Mouse (Mus musculus) stomach, postnatal 0 days (tissue): ENCODE measurements at regions not wholly inside any gene's neighbourhood (a gene's known extent, or its start where the extent isn't known, plus 50 kb on each side); places are given as distances from the start of the nearest gene placed in this dataset.

Source experiments
- ATAC-seq: fragments of 200-750 bp; cut with Nextera tagmentation; 2 replicates; pipeline ENCODE4 v1.8.0; 2017; ENCODE audit not compliant: low FRiP score, low TSS enrichment
- DNase-seq: peaks from one replicate; pipeline ENCODE4 v3.0.0-alpha.2; 2016; ENCODE audit warnings: low spot score
- H3K27ac ChIP-seq: fragments of 300-500 bp; sonication (generic); replicated peaks from 2 replicates; pipeline ENCODE4 v1.5.1; 2014; ENCODE audit warnings: mild to moderate bottlenecking, control low read depth
- H3K27me3 ChIP-seq: fragments of 300-500 bp; sonication (generic); 2 replicates; pipeline ENCODE4 v1.6.1; 2014; ENCODE audit warnings: low read length; ENCODE audit not compliant: control insufficient read depth, insufficient read depth
- H3K36me3 ChIP-seq: fragments of 300-500 bp; sonication (generic); 2 replicates; pipeline ENCODE4 v1.6.1; 2014; ENCODE audit warnings: low read length, mixed read lengths; ENCODE audit not compliant: control insufficient read depth, insufficient read depth
- H3K4me1 ChIP-seq: fragments of 300-500 bp; sonication (generic); replicated peaks from 2 replicates; pipeline ENCODE4 v1.6.1; 2014; ENCODE audit warnings: antibody characterized with exemption; ENCODE audit not compliant: control insufficient read depth, insufficient read depth
- H3K4me2 ChIP-seq: fragments of 300-500 bp; sonication (generic); replicated peaks from 2 replicates; pipeline ENCODE4 v1.6.1; 2014; ENCODE audit warnings: low read depth, mild to moderate bottlenecking, control low read depth, moderate library complexity
- H3K4me3 ChIP-seq: fragments of 300-500 bp; sonication (generic); 2 replicates; pipeline ENCODE4 v1.5.1; 2014; ENCODE audit warnings: low read depth, low read length, control low read depth
- H3K9ac ChIP-seq: fragments of 300-500 bp; sonication (generic); 2 replicates; pipeline ENCODE4 v1.6.1; 2014; ENCODE audit warnings: mild to moderate bottlenecking, low read length, control low read depth, mixed read lengths
- H3K9me3 ChIP-seq: fragments of 300-500 bp; sonication (generic); 2 replicates; pipeline ENCODE4 v1.6.1; 2016; ENCODE audit warnings: low read length; ENCODE audit not compliant: control insufficient read depth
- CTCF ChIP-seq: IDR thresholded peaks from 2 replicates; pipeline ENCODE4 v1.5.1; 2016; ENCODE audit warnings: antibody characterized with exemption, low read depth, mild to moderate bottlenecking, moderate library complexity
- EP300 ChIP-seq: optimal IDR thresholded peaks from 2 replicates; pipeline ENCODE3; 2016; ENCODE audit warnings: antibody characterized with exemption
- WGBS: fragments of 180-500 bp; shearing (Covaris S2); extraction: QIAGEN DNeasy Blood & Tissue Kit; methylation state at CpG from one replicate; pipeline ENCODE4 v1.1.7; 2014; 5-methylcytosine and 5-hydroxymethylcytosine counted together

DNA sequence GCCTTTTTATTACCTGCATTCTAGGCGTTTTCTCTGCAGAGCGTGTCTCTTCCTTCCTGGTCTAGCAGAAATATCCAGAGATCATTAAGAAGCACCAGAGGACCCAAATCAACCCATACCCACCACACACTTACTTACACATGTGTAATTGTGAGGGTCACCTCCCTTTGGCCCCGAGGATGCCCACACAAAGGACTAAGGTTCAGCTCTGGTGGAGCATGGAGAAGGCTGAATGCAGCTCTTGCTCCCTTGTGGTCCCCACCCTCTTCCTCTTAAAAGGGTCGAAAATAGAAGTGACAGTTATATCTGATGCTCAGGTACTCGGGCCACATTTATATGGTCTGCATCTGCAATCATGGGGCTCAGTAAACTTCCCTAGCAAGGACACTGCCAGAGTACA lies 164.5 kb upstream of the Glra1 start:
- Histone ChIP-seq H3K36me3 (no peaks in the 10 kb centered on the region), H3K9me3 (no peaks in the 10 kb centered on the region), H3K4me1 (no peaks in the 10 kb centered on the region), H3K9ac (no peak overlapping the region), H3K4me3 (no peak overlapping the region), H3K27ac (no peak overlapping the region), H3K27me3 (no peaks in the 10 kb centered on the region), H3K4me2 (no peak overlapping the region)
- no peak for DNase-seq
- WGBS = 75% methylated on average over 5 of the region's 5 CpGs
- no peak for ATAC-seq
- TF ChIP-seq EP300 = no peak
- no peak for TF ChIP-seq CTCF

DNA sequence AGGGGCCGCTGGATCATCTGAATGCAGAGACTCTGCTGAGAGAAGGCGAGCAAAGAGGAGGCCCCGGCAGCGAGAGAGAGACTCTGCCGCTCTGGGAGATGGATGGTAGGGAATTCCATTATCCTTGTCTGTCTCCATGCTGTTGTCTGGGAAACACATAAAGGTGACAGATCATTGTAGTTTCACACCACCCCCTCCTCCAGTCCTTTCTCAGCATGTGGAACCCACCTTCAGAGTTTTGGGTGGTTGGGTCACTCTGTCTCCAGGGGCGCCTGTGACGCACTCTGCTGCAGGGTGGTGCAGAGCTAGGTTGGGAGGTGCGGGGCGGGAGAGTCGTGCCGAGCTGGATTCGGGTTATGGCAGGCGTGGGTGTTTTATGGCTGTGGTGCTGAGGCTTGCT lies 164.1 kb upstream of the Glra1 start:
- TF ChIP-seq CTCF = no peak
- no peak for TF ChIP-seq EP300
- no peak overlapping the region for H3K4me2 ChIP-seq
- no peak overlapping the region for H3K27ac ChIP-seq
- H3K9me3 ChIP-seq = no peaks in the 10 kb centered on the region
- H3K4me1 ChIP-seq = no peaks in the 10 kb centered on the region
- H3K9ac ChIP-seq = no peak overlapping the region
- 72% methylated on average over 13 of the region's 13 CpGs for WGBS
- no peak overlapping the region for H3K4me3 ChIP-seq
- DNase-seq (no peak), ATAC-seq (no peak)
- no peaks in the 10 kb centered on the region for H3K36me3 ChIP-seq
- no peaks in the 10 kb centered on the region for H3K27me3 ChIP-seq

DNA sequence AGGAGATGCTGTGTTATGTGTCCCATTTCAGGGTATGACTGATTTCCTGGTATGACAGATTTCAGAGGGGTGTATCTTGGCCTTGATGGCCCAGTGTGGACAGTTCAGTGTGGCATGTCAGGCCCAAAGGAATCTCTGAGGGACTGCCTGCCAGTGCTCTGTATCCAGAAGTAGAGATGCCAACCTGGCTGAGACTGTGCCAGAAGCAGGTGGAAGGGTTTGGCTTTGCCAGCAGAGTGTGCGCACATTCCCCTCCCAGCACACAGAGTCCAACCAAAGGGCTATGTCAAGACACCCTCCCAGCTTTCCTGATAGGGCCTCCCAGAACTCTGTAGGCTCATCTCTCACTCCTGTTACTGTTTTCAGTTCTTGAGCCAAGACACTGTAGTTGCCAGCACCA lies 156.8 kb upstream of the Glra1 start:
- WGBS = 93% methylated on average over 1 of the region's 1 CpGs
- Histone ChIP-seq H3K27ac (no peak overlapping the region), H3K9me3 (no peaks in the 10 kb centered on the region), H3K4me2 (no peak overlapping the region), H3K36me3 (no peaks in the 10 kb centered on the region), H3K4me3 (no peak overlapping the region), H3K4me1 (no peaks in the 10 kb centered on the region), H3K9ac (no peak overlapping the region), H3K27me3 (no peaks in the 10 kb centered on the region)
- ATAC-seq (no peak), DNase-seq (no peak)
- TF ChIP-seq EP300 (no peak), CTCF (no peak)
